Mouse (Mus musculus) small intestine, adult 2 months (tissue): Measurements from ENCODE around the gene Ide.

Experiments
- CTCF ChIP-seq: fragments of 200-500 bp; IDR thresholded peaks from 2 replicates; pipeline ENCODE4 v1.5.1; 2012; ENCODE audit warnings: low read depth, mild to moderate bottlenecking, control low read depth, inconsistent platforms, low read length, moderate library complexity, mixed read lengths; ENCODE audit not compliant: insufficient replicate concordance, insufficient read length; ENCODE audit errors: extremely low read depth
- POLR2A ChIP-seq: fragments of 200-500 bp; IDR thresholded peaks from 2 replicates; pipeline ENCODE4 v1.6.1; 2012; ENCODE audit warnings: low read depth, mild to moderate bottlenecking, control low read depth, inconsistent platforms, low read length, moderate library complexity

- TF ChIP-seq CTCF (no peak), POLR2A (no peak)
Measured at GRCm38 (mm10) chr19:37370356-37370755, 32.7 kb upstream of the Ide start.
